Mouse (Mus musculus) liver, embryonic 16.5 days (tissue): Measurements from ENCODE around the gene Prr19. TPM values are rescaled to one million over a fixed set of nuclear protein-coding genes. Genes with fewer than 3 reads are reported as not detected.

Experiments used
- polyA plus RNA-seq: library from polyadenylated mRNA; unstranded; fragments of >200 nt; fragmentation: Nextera tagmentation; extraction: Ambion mirVana; gene quantifications from 2 replicates; pipeline ENCODE4 v1.2.1, GENCODE M21; 2015

Prr19 gene
- polyA plus RNA-seq, 1 experiment from 2014 or later = not detected

Other genes with a start within 250 kb of the Prr19 start
- gene Grik5, start 229.1 kb upstream of the Prr19 start, polyA plus RNA-seq = 0.76 and 0.92 TPM in 2 replicates
- gene Zfp574, start 228.8 kb upstream of the Prr19 start, polyA plus RNA-seq = 8.1 and 10.4 TPM in 2 replicates
- gene Pou2f2, start 121.7 kb upstream of the Prr19 start, polyA plus RNA-seq = 0.99 and 1.7 TPM in 2 replicates
- 29.2 and 31.9 TPM in 2 replicates for gene Dedd2, start 80.8 kb upstream of the Prr19 start, polyA plus RNA-seq
- gene Zfp526, start 80.0 kb upstream of the Prr19 start, polyA plus RNA-seq = 1.6 and 1.9 TPM in 2 replicates
- gene Gsk3a, start 63.6 kb upstream of the Prr19 start, polyA plus RNA-seq = 4.0 and 5.3 TPM in 2 replicates
- 3.4 and 3.6 TPM in 2 replicates for gene Erf, start 50.6 kb upstream of the Prr19 start, polyA plus RNA-seq
- 9.5 and 10.8 TPM in 2 replicates for gene Cic, start 33.7 kb upstream of the Prr19 start, polyA plus RNA-seq
- 25.6 and 26.2 TPM in 2 replicates for gene Pafah1b3, start 3.4 kb upstream of the Prr19 start, polyA plus RNA-seq
- gene Tmem145, start 4.7 kb downstream of the Prr19 start, polyA plus RNA-seq = 0.07 TPM in 1 of 2 replicates, not detected in the other
- 0.78 and 0.90 TPM in 2 replicates for gene Megf8, start 15.8 kb downstream of the Prr19 start, polyA plus RNA-seq
- not detected in 2 replicates for gene Cnfn, start 68.3 kb downstream of the Prr19 start, polyA plus RNA-seq
- 3.4 and 3.8 TPM in 2 replicates for gene Lipe, start 97.3 kb downstream of the Prr19 start, polyA plus RNA-seq
- 0.15 TPM in 1 of 2 replicates, not detected in the other for gene Cxcl17, start 111.5 kb downstream of the Prr19 start, polyA plus RNA-seq
- 15.0 and 19.6 TPM in 2 replicates for gene Ceacam1, start 176.2 kb downstream of the Prr19 start, polyA plus RNA-seq
- not detected in 2 replicates for gene Ceacam2, start 238.4 kb downstream of the Prr19 start, polyA plus RNA-seq